Mouse (Mus musculus): ENCODE results near the gene Tmem50a. TPM values are rescaled to one million over a fixed set of nuclear protein-coding genes. Genes with fewer than 3 reads are reported as not detected.

Tmem50a gene
- polyA plus RNA-seq, 2 experiments = 44.2 to 65.1 TPM

DNA sequence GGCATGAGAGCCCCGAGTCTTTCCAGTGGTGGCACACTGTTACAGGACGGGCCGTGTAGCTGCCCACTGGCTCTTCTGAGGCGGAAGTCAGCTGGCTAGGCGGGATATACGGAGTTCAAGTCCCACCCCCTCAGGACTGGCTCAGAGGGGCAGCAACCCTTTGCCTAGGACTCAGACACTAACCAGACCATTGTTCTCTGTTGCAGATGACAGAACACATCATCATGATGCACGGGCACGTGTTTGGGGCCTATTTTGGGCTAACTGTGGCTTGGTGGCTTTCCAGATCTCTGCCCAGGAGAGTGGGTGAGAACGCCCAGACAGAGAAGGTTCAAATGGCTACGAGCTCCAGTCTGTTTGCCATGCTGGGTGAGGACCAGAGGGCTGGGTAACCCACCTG is 31.0 kb downstream of the Tmem50a start:
- Histone ChIP-seq H3K4me2 (ENCODE audit: low read depth) (no peak overlapping the region), H3K4me1 (replicated peaks; ENCODE audit: control insufficient read depth in 2 of 2, insufficient read depth in 2 of 2, low read length in 1 of 2) (no peaks in the 10 kb centered on the region), H3K27ac (no peak overlapping the region), H3K9me3 (ENCODE audit: control insufficient read depth, low read length) (no peaks in the 10 kb centered on the region), H3K9ac (replicated peaks) (no peak overlapping the region), H3K4me3 (ENCODE audit: insufficient read depth in 1 of 2, low read depth in 2 of 2, low read length in 2 of 2) (no peak overlapping the region), H3K36me3 (replicated peaks; ENCODE audit: control insufficient read depth, insufficient read depth, low read depth) (peaks cover 97% of the 10 kb centered on the region), H3K27me3 (ENCODE audit: control insufficient read depth, insufficient read depth, low read length) (no peaks in the 10 kb centered on the region)
- no peak for ATAC-seq (ENCODE audit: insufficient read depth)
- DNase-seq (ENCODE audit: low read depth in 3 of 3, low spot score in 3 of 3) = no peak
- TF ChIP-seq CTCF (IDR thresholded peaks at IDR 0.05; ENCODE audit: low read depth) (no peak), EP300 (IDR thresholded peaks at IDR 0.05; ENCODE audit: low read depth) (no peak)
- 77% methylated on average over 10 of the region's 10 CpGs for WGBS (ENCODE audit: insufficient replicate concordance)

- no peaks in the 10 kb centered on the region for H3K9me3 ChIP-seq (ENCODE audit: control insufficient read depth, low read length)
- no peak for DNase-seq (ENCODE audit: low read depth in 3 of 3, low spot score in 3 of 3)
- no peak overlapping the region for H3K4me3 ChIP-seq (ENCODE audit: insufficient read depth in 1 of 2, low read depth in 2 of 2, low read length in 2 of 2)
- H3K4me2 ChIP-seq (ENCODE audit: low read depth) = no peak overlapping the region
- no peak overlapping the region for H3K9ac ChIP-seq (replicated peaks)
- 32% methylated on average over 7 of the region's 7 CpGs for WGBS (ENCODE audit: insufficient replicate concordance)
- H3K4me1 ChIP-seq (replicated peaks; ENCODE audit: control insufficient read depth in 2 of 2, insufficient read depth in 2 of 2, low read length in 1 of 2) = 0 out of 4 replicates have a peak, but pooled peaks cover 0 to 2% of the 10 kb centered on the region in 2 experiments
- TF ChIP-seq CTCF (IDR thresholded peaks at IDR 0.05; ENCODE audit: low read depth) (peak; percentile 91), EP300 (IDR thresholded peaks at IDR 0.05; ENCODE audit: low read depth) (no peak)
- no peak overlapping the region for H3K27ac ChIP-seq
- ATAC-seq (ENCODE audit: insufficient read depth) = peak; percentile 43
- no peaks in the 10 kb centered on the region for H3K27me3 ChIP-seq (ENCODE audit: control insufficient read depth, insufficient read depth, low read length)
- peaks cover 97% of the 10 kb centered on the region for H3K36me3 ChIP-seq (replicated peaks; ENCODE audit: control insufficient read depth, insufficient read depth, low read depth)
Measured at GRCm38 (mm10) chr4:134883266-134883665, 31.6 kb downstream of the Tmem50a start.

- Histone ChIP-seq H3K4me3 (ENCODE audit: insufficient read depth in 1 of 2, low read depth in 2 of 2, low read length in 2 of 2) (no peak overlapping the region; a peak in 1 of 4 replicates), H3K9ac (replicated peaks) (no peak overlapping the region), H3K27me3 (ENCODE audit: control insufficient read depth, insufficient read depth, low read length) (no peaks in the 10 kb centered on the region), H3K4me1 (replicated peaks; ENCODE audit: control insufficient read depth in 2 of 2, insufficient read depth in 2 of 2, low read length in 1 of 2) (peaks cover 0 to 5% of the 10 kb centered on the region in 2 experiments; a peak in 1 of 4 replicates), H3K27ac (no peak overlapping the region), H3K4me2 (ENCODE audit: low read depth) (no peak overlapping the region; the same call in 1 of the 2 replicates), H3K36me3 (replicated peaks; ENCODE audit: control insufficient read depth, insufficient read depth, low read depth) (peaks cover 94% of the 10 kb centered on the region), H3K9me3 (ENCODE audit: control insufficient read depth, low read length) (no peaks in the 10 kb centered on the region)
- TF ChIP-seq CTCF (IDR thresholded peaks at IDR 0.05; ENCODE audit: low read depth) (peak; percentile 80), EP300 (IDR thresholded peaks at IDR 0.05; ENCODE audit: low read depth) (no peak)
- 45% methylated on average over 6 of the region's 6 CpGs for WGBS (ENCODE audit: insufficient replicate concordance)
- ATAC-seq (ENCODE audit: insufficient read depth) = no peak
- no peak for DNase-seq (ENCODE audit: low read depth in 3 of 3, low spot score in 3 of 3)
Measured at GRCm38 (mm10) chr4:134880041-134880440, 34.8 kb downstream of the Tmem50a start.

- no peak overlapping the region for H3K27ac ChIP-seq
- H3K4me2 ChIP-seq (ENCODE audit: low read depth) = peak overlapping the region; percentile 40
- DNase-seq (ENCODE audit: low read depth in 3 of 3, low spot score in 3 of 3) (no peak), ATAC-seq (ENCODE audit: insufficient read depth) (no peak)
- TF ChIP-seq EP300 (IDR thresholded peaks at IDR 0.05; ENCODE audit: low read depth) (no peak), CTCF (IDR thresholded peaks at IDR 0.05; ENCODE audit: low read depth) (peak; percentile 85)
- peak overlapping the region; percentile 3 to 32; a peak in 3 of 4 replicates for H3K4me3 ChIP-seq (ENCODE audit: insufficient read depth in 1 of 2, low read depth in 2 of 2, low read length in 2 of 2)
- peaks cover 0 to 5% of the 10 kb centered on the region in 2 experiments; a peak in 1 of 4 replicates for H3K4me1 ChIP-seq (replicated peaks; ENCODE audit: control insufficient read depth in 2 of 2, insufficient read depth in 2 of 2, low read length in 1 of 2)
- 12% methylated on average over 17 of the region's 17 CpGs for WGBS (ENCODE audit: insufficient replicate concordance)
- peaks cover 94% of the 10 kb centered on the region for H3K36me3 ChIP-seq (replicated peaks; ENCODE audit: control insufficient read depth, insufficient read depth, low read depth)
- H3K9me3 ChIP-seq (ENCODE audit: control insufficient read depth, low read length) = no peaks in the 10 kb centered on the region
- H3K27me3 ChIP-seq (ENCODE audit: control insufficient read depth, insufficient read depth, low read length) = no peaks in the 10 kb centered on the region
- no peak overlapping the region for H3K9ac ChIP-seq (replicated peaks)
Measured at GRCm38 (mm10) chr4:134879410-134879981, 35.3 kb downstream of the Tmem50a start.

GRCm38 (mm10) chr4:134876171-134876570 is 38.7 kb downstream of the Tmem50a start:
- Histone ChIP-seq H3K36me3 (replicated peaks; ENCODE audit: control insufficient read depth, insufficient read depth, low read depth) (peaks cover 86% of the 10 kb centered on the region), H3K9me3 (ENCODE audit: control insufficient read depth, low read length) (no peaks in the 10 kb centered on the region), H3K27me3 (ENCODE audit: control insufficient read depth, insufficient read depth, low read length) (no peaks in the 10 kb centered on the region), H3K4me1 (replicated peaks; ENCODE audit: control insufficient read depth in 2 of 2, insufficient read depth in 2 of 2, low read length in 1 of 2) (peaks cover 7 to 17% of the 10 kb centered on the region in 2 experiments), H3K4me3 (ENCODE audit: insufficient read depth in 1 of 2, low read depth in 2 of 2, low read length in 2 of 2) (no peak overlapping the region), H3K4me2 (ENCODE audit: low read depth) (no peak overlapping the region), H3K27ac (no peak overlapping the region), H3K9ac (replicated peaks) (no peak overlapping the region)
- no peak for TF ChIP-seq EP300 (IDR thresholded peaks at IDR 0.05; ENCODE audit: low read depth)
- TF ChIP-seq CTCF (IDR thresholded peaks at IDR 0.05; ENCODE audit: low read depth) = no peak
- WGBS (ENCODE audit: insufficient replicate concordance) = 88% methylated on average over 9 of the region's 9 CpGs
- no peak for ATAC-seq (ENCODE audit: insufficient read depth)
- no peak for DNase-seq (ENCODE audit: low read depth in 3 of 3, low spot score in 3 of 3)

Data from liver, embryonic 14.5 days (tissue).